Mouse (Mus musculus) bone marrow, adult 2 months (tissue): ENCODE data around the gene Kcmf1. TPM values are rescaled to one million over a fixed set of nuclear protein-coding genes. Genes with fewer than 3 reads are reported as not detected.

Source experiments
- H3K27ac ChIP-seq: fragments of 200-500 bp; 2 replicates; pipeline ENCODE4 v1.5.1; 2012; ENCODE audit warnings: low read depth, mild to moderate bottlenecking, control low read depth, inconsistent platforms, low read length; ENCODE audit not compliant: control insufficient read depth, poor library complexity, insufficient read depth
- H3K4me1 ChIP-seq: fragments of 200-500 bp; 2 replicates; pipeline ENCODE4 v1.6.1; 2011; ENCODE audit warnings: low read length; ENCODE audit not compliant: control insufficient read depth, insufficient read depth
- H3K4me3 ChIP-seq: fragments of 200-500 bp; replicated peaks from 2 replicates; pipeline ENCODE3; 2011; ENCODE audit warnings: mild to moderate bottlenecking, low read depth, low read length, control low read depth; ENCODE audit not compliant: control insufficient read depth
- CTCF ChIP-seq: fragments of 200-500 bp; IDR thresholded peaks from 2 replicates; pipeline ENCODE4 v1.5.1; 2011; ENCODE audit warnings: low read length, control low read depth; ENCODE audit not compliant: control insufficient read depth, insufficient read depth
- POLR2A ChIP-seq: fragments of 200-500 bp; IDR thresholded peaks from 2 replicates; pipeline ENCODE4 v1.6.1; 2011; ENCODE audit warnings: low read depth, mild to moderate bottlenecking, control low read depth, low read length, borderline replicate concordance; ENCODE audit not compliant: control insufficient read depth
- WGBS: fragments of 180-500 bp; shearing (Covaris S2); methylation state at CpG from one replicate; pipeline ENCODE4 v1.1.7; 2018; 5-methylcytosine and 5-hydroxymethylcytosine counted together
- polyA plus RNA-seq: library from polyadenylated mRNA; stranded (reverse); fragments of >200 nt; gene quantifications from 2 replicates; pipeline ENCODE4 v1.2.4, GENCODE M21; 2011; ENCODE audit warnings: low replicate concordance; ENCODE audit not compliant: missing spikeins, insufficient read depth, insufficient read length

Kcmf1 gene
- polyA plus RNA-seq, 1 experiment = 51.4 TPM

DNA sequence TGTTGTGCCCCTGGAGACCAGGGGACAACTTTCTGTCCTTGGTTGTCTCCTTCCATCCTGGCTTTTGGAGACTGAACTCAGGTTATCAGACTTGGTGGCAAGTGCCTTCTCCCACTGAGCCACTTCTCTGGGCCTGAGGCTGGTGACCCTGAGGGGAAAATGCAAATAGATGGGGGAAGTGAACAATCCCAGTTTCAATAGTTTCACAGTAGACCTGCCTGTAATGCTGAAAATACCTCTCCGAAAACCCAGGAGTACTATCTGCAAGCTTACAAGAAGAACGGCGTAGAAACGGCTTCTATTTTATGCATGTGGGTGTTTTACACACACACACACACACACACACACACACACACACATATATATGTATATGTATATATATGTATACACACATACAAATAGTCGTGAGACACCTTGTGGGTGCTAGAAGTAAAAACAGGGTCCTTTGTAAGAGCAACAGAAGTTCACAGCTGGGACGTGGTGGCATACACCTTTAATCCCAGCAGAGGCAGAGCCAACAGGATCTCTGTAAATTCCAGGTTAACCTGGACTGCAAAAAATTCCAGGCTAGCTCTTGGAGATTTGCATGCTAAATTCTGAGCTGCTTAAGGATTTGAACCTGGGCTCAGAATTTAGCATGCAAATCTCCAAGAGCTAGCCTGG, 14.4 kb upstream of the Kcmf1 start:
- no peak overlapping the region for H3K4me3 ChIP-seq
- WGBS = 71% methylated on average over 6 of the region's 6 CpGs
- TF ChIP-seq POLR2A (no peak), CTCF (no peak)

DNA sequence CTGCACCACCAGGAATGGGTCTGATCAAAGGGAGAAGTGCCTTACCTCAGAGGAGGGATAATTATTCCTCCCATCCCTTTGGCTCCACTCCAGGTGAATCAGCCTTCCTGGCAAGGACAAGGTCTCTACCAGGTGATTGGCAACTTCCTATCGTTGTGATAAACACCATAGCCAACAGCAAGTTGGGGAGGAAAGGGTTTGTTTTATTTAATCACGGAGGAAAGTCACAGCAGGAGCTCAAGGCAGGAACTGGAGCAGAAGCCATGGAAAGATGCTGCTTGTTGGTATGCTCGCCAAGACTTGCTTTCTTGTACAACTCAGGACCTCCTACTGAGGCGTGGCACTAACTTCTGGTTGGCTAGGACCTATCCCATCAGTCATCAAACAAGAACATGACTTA, 11.5 kb upstream of the Kcmf1 start:
- Histone ChIP-seq H3K4me1 (no peaks in the 10 kb centered on the region), H3K4me3 (no peak overlapping the region), H3K27ac (no peak overlapping the region)
- TF ChIP-seq CTCF (no peak), POLR2A (no peak)
- WGBS = 75% methylated on average over 4 of the region's 4 CpGs

More for the DNA sequence above, 14.4 kb upstream of the Kcmf1 start:
- Histone ChIP-seq H3K4me1 (no peaks in the 10 kb centered on the region), H3K27ac (no peak overlapping the region)

DNA sequence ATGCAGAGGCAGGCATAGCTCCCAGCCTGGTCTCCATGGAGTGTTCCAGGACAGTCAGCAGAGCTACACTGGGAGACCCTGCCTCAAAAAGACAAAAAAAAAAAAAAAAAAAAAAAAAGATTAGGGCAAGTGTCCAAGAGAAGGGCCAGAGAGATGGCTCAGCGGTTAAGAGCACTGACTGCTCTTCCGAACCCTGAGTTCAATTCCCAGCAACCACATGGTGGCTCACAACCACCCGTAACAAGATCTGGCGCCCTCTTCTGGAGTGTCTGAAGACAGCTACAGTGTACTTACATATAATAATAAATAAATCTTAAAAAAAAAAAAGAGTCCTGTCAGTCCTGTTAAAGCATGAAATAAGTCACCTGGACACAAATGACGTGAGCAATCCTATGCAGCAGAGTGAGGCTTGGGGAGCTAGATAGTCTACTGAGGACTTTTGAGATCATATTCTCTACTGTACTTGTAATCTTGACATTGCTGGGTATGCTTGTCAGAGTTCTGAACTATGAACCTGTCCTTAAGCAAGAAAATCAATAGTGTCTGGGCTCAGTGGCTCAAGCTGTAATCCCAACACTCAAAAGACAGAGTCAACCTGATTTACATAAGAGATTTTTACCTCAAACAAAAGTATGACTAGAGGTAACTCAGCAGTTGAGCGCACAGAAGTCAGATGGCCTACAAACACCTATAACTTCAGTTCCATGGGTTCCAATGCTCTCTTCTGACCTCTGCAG, 2.6 kb upstream of the Kcmf1 start:
- Histone ChIP-seq H3K27ac (no peak overlapping the region), H3K4me3 (no peak overlapping the region), H3K4me1 (no peaks in the 10 kb centered on the region; the same call in 1 of the 2 replicates)
- TF ChIP-seq CTCF (no peak), POLR2A (no peak)
- 82% methylated on average over 6 of the region's 6 CpGs for WGBS

DNA sequence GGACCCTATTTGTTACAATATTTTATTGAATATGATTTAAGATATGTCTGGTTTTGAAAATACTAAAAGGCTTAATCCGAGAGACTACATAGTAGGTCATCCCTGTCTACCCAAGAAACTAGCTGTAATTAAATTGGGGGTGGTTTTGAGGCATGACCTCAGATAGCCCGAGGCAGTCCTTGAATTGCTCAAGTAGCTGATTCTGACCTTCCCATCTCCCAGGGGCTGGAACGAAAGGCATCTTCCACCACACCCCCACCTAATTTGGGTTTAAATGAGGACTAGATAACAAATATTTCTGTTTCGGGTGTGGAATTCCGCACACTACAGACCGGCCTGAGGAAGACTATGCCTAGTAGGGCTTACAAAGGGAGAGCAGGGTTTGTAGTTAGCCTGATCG, 1.2 kb upstream of the Kcmf1 start:
- Histone ChIP-seq H3K27ac (no peak overlapping the region), H3K4me1 (no peaks in the 10 kb centered on the region; the same call in 1 of the 2 replicates), H3K4me3 (no peak overlapping the region)
- TF ChIP-seq POLR2A (no peak), CTCF (no peak)
- WGBS = 56% methylated on average over 7 of the region's 7 CpGs

DNA sequence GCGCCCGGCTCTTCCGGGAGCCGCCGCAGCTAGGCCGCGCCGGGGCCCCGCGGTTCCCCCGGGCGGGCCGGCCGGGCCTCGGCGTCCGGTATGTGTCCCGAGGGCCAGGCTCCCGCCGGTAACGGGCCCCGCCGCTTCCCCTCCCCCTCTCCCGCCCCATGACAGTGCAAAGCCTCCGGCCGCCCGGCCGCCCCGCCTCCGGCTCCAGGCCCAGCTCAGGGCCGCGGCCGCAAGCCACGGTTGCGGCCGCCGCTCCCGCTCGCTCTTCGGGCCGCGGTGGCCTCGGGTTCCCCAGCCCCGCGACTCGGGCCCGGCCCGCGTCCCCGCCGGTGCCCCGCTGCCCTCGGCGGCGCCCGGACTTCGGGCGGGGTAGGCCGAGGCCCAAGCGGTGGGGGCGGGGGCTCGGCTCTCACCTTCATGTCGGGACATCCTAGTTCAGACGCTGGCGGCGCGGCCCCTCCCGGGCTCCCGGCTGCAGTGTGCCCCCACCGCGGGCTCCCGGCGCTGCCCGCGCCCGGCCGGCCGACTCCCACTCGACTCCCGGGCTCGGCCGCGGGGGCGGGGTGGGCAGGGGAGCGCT, 488 bp downstream of the Kcmf1 start:
- TF ChIP-seq CTCF (no peak), POLR2A (peak; percentile 26; the same call in 1 of the 2 replicates)
- WGBS = under 1% methylated on average over 83 of the region's 85 CpGs
- H3K4me3 ChIP-seq = peak overlapping the region; percentile 95
- H3K4me1 ChIP-seq = no peaks in the 10 kb centered on the region; the same call in 1 of the 2 replicates
- peak overlapping the region; percentile 98 for H3K27ac ChIP-seq

DNA sequence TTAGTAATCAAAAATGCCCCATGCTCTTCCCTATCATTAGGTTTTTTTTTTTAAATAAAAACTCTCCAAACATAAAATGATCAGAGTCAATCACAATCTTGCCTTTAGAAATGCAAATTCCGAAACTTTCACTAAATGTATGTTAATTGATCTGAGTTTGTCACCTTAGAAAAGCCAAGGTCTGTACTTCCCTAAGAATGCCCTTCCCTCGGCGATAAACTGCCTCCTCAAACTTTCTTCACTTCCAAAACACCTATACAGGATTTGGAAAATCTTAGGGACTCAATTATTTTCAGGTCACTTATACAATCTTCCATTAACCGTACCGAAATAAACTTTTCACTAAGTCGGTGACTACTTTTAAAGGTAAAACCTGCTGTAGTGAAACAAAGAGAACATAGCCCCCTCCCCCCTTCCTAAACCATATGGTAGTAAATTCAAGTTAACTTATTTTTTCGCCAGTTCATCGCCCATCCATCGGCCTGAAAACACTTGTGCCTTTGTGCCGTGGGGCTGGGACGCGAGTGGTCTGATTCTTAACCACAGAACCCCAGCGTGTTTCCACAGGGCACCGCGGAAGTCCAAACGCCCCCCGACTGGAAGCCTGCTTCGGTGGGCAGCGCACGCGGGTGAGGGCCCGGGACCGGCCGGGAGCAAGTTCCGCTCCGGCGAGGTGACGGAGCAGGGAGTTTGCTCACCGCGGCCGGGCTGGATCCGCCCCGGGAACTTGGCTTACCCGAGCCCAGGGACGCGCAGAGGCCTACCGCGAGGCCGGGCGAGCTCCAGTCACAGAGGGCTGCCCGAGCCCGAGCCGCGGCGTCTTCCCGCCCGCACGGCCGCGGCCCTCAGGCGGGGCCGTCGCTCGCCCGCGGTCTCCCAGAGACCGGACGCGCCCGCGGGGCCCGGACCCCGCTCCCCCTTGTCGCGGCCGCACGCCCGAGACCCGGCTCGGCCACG, 1.3 kb downstream of the Kcmf1 start:
- peak overlapping the region; percentile 98 for H3K27ac ChIP-seq
- H3K4me1 ChIP-seq = no peaks in the 10 kb centered on the region; the same call in 1 of the 2 replicates
- TF ChIP-seq CTCF (no peak), POLR2A (no peak)
- peak overlapping the region; percentile 95 for H3K4me3 ChIP-seq
- under 1% methylated on average over 60 of the region's 71 CpGs for WGBS

DNA sequence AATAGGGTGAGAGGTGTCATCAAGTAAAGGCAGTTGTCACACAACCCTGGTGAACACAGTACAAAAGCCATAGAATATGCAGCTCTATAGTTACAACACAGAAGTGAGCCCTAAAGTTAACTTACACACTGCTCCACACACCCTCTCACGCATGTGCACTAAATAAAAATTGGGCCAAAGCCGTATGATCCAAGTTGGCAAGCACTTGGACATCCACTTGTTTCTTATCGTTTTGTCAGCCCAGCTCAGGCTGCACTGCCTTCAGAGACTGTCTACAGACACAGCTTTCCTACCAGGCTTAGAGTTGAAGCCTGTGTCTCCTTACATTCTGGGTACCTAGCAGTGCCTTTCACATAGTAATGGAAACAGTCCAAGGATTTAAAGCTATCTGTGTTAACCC, 4.8 kb downstream of the Kcmf1 start:
- no peak overlapping the region for H3K4me3 ChIP-seq
- no peak overlapping the region for H3K27ac ChIP-seq
- 67% methylated on average over 3 of the region's 3 CpGs for WGBS
- no peak for TF ChIP-seq CTCF
- TF ChIP-seq POLR2A = no peak
- H3K4me1 ChIP-seq = no peaks in the 10 kb centered on the region; the same call in 1 of the 2 replicates
